Mouse (Mus musculus): ENCODE data around the gene Ctsa. TPM values are rescaled to one million over a fixed set of nuclear protein-coding genes. Genes with fewer than 3 reads are reported as not detected.
"Not testable (repeated sequence)": the region's sequence is repeated elsewhere in the genome, so short reads cannot be mapped to it uniquely, and the experiment has no call there.

Gene Ctsa
- polyA plus RNA-seq, 1 experiment from 2014 or later, result 124 TPM

GRCm38 (mm10) chr2:164827146-164827850 lies 5.4 kb upstream of the Ctsa start:
- no peaks in the 10 kb centered on the region for H3K9me3 ChIP-seq
- H3K4me1 ChIP-seq, result peaks cover 7% of the 10 kb centered on the region; the same call in 1 of the 2 replicates
- ATAC-seq (ENCODE audit: insufficient number of reproducible peaks, insufficient read depth, low FRiP score, low TSS enrichment), result no peak
- no peak overlapping the region for H3K4me2 ChIP-seq (replicated peaks)
- peaks cover 44% of the 10 kb centered on the region for H3K36me3 ChIP-seq
- H3K27me3 ChIP-seq, result no peaks in the 10 kb centered on the region
- WGBS, result 90% methylated on average over 16 of the region's 16 CpGs
- no peak overlapping the region for H3K9ac ChIP-seq
- no peak overlapping the region for H3K4me3 ChIP-seq
- no peak overlapping the region for H3K27ac ChIP-seq

- H3K36me3 ChIP-seq, result peaks cover 44% of the 10 kb centered on the region
- no peak within 1 kb of the TSS for H3K4me3 ChIP-seq
- no peak within 1 kb of the TSS for H3K27ac ChIP-seq
- 86% methylated on average over 6 of the region's 6 CpGs for WGBS
- no peak for ATAC-seq (ENCODE audit: insufficient number of reproducible peaks, insufficient read depth, low FRiP score, low TSS enrichment)
- H3K4me2 ChIP-seq (replicated peaks), result no peak within 1 kb of the TSS
- no peaks in the 10 kb centered on the region for H3K9me3 ChIP-seq
- H3K9ac ChIP-seq, result no peak within 1 kb of the TSS
- H3K27me3 ChIP-seq, result no peaks in the 10 kb centered on the region
- peaks cover 5% of the 10 kb centered on the region; the same call in 1 of the 2 replicates for H3K4me1 ChIP-seq
Measured at GRCm38 (mm10) chr2:164828437-164828836, 4.2 kb upstream of the Ctsa start, which contains the start of gene Spata25. Gene Spata25 (minus strand): TSS chr2:164828537.

- 92% methylated on average over 1 of the region's 1 CpGs for WGBS
- Histone ChIP-seq H3K4me2 (replicated peaks) (no peak overlapping the region), H3K27me3 (no peaks in the 10 kb centered on the region)
Measured at GRCm38 (mm10) chr2:164829090-164829489, 3.6 kb upstream of the Ctsa start.

GRCm38 (mm10) chr2:164831029-164831428 lies 1.6 kb upstream of the Ctsa start:
- Histone ChIP-seq H3K36me3 (peaks cover 29% of the 10 kb centered on the region), H3K4me1 (peaks cover 10% of the 10 kb centered on the region; the same call in 1 of the 2 replicates), H3K4me3 (no peak overlapping the region), H3K9me3 (no peaks in the 10 kb centered on the region), H3K27me3 (no peaks in the 10 kb centered on the region), H3K4me2 (replicated peaks) (no peak overlapping the region), H3K27ac (no peak overlapping the region), H3K9ac (no peak overlapping the region)
- ATAC-seq (ENCODE audit: insufficient number of reproducible peaks, insufficient read depth, low FRiP score, low TSS enrichment), result no peak
- 85% methylated on average over 10 of the region's 10 CpGs for WGBS

More at GRCm38 (mm10) chr2:164829090-164829489, 3.6 kb upstream of the Ctsa start:
- Histone ChIP-seq H3K9ac (no peak overlapping the region), H3K27ac (no peak overlapping the region), H3K4me3 (no peak overlapping the region), H3K9me3 (no peaks in the 10 kb centered on the region), H3K36me3 (peaks cover 44% of the 10 kb centered on the region), H3K4me1 (peaks cover 1% of the 10 kb centered on the region; the same call in 1 of the 2 replicates)
- no peak for ATAC-seq (ENCODE audit: insufficient number of reproducible peaks, insufficient read depth, low FRiP score, low TSS enrichment)

GRCm38 (mm10) chr2:164832032-164832747 lies 483 bp upstream of the Ctsa start:
- ATAC-seq (ENCODE audit: insufficient number of reproducible peaks, insufficient read depth, low FRiP score, low TSS enrichment), result no peak
- H3K9ac ChIP-seq, result peak overlapping the region; percentile 72
- H3K27me3 ChIP-seq, result no peaks in the 10 kb centered on the region
- H3K27ac ChIP-seq, result peak overlapping the region; percentile 72
- peaks cover 10% of the 10 kb centered on the region; the same call in 1 of the 2 replicates for H3K4me1 ChIP-seq
- WGBS, result 63% methylated on average over 16 of the region's 16 CpGs
- H3K36me3 ChIP-seq, result peaks cover 28% of the 10 kb centered on the region
- no peaks in the 10 kb centered on the region for H3K9me3 ChIP-seq
- H3K4me2 ChIP-seq (replicated peaks), result peak overlapping the region; percentile 94
- H3K4me3 ChIP-seq, result peak overlapping the region; percentile 59

GRCm38 (mm10) chr2:164833314-164833959 lies 764 bp downstream of the Ctsa start, which contains the start of gene Neurl2:
Gene Neurl2 (minus strand): TSS chr2:164833456.
- Histone ChIP-seq H3K4me3 (peak within 1 kb of the TSS; percentile 59), H3K9ac (peak within 1 kb of the TSS; percentile 72), H3K9me3 (no peaks in the 10 kb centered on the region), H3K27me3 (no peaks in the 10 kb centered on the region), H3K36me3 (peaks cover 28% of the 10 kb centered on the region), H3K27ac (peak within 1 kb of the TSS; percentile 72), H3K4me2 (replicated peaks) (peak within 1 kb of the TSS; percentile 94), H3K4me1 (peaks cover 10% of the 10 kb centered on the region; the same call in 1 of the 2 replicates)
- under 1% methylated on average over 31 of the region's 31 CpGs for WGBS
- ATAC-seq (ENCODE audit: insufficient number of reproducible peaks, insufficient read depth, low FRiP score, low TSS enrichment), result peak; percentile 61; the same call in 1 of the 2 replicates

- peaks cover 33% of the 10 kb centered on the region for H3K36me3 ChIP-seq
- no peaks in the 10 kb centered on the region for H3K27me3 ChIP-seq
- no peak for ATAC-seq (ENCODE audit: insufficient number of reproducible peaks, insufficient read depth, low FRiP score, low TSS enrichment)
- H3K4me2 ChIP-seq (replicated peaks), result peak overlapping the region; percentile 94
- no peak overlapping the region for H3K27ac ChIP-seq
- H3K4me1 ChIP-seq, result peaks cover 10% of the 10 kb centered on the region; the same call in 1 of the 2 replicates
- 42% methylated on average over 8 of the region's 8 CpGs for WGBS
- H3K4me3 ChIP-seq, result peak overlapping the region; percentile 59
- peak overlapping the region; percentile 72; the same call in 1 of the 2 replicates for H3K9ac ChIP-seq
- H3K9me3 ChIP-seq, result no peaks in the 10 kb centered on the region
Measured at GRCm38 (mm10) chr2:164834531-164834930, 1.9 kb downstream of the Ctsa start.

GRCm38 (mm10) chr2:164835164-164835563 lies 2.5 kb downstream of the Ctsa start:
- H3K27ac ChIP-seq, result no peak overlapping the region
- no peaks in the 10 kb centered on the region for H3K27me3 ChIP-seq
- H3K4me1 ChIP-seq, result peaks cover 10% of the 10 kb centered on the region; the same call in 1 of the 2 replicates
- no peak overlapping the region for H3K9ac ChIP-seq
- 92% methylated on average over 4 of the region's 4 CpGs for WGBS
- H3K4me2 ChIP-seq (replicated peaks), result no peak overlapping the region
- no peaks in the 10 kb centered on the region for H3K9me3 ChIP-seq
- ATAC-seq (ENCODE audit: insufficient number of reproducible peaks, insufficient read depth, low FRiP score, low TSS enrichment), result no peak
- H3K4me3 ChIP-seq, result no peak overlapping the region
- peaks cover 39% of the 10 kb centered on the region for H3K36me3 ChIP-seq

- no peak overlapping the region for H3K27ac ChIP-seq
- no peak overlapping the region for H3K4me2 ChIP-seq (replicated peaks)
- H3K4me3 ChIP-seq, result no peak overlapping the region
- H3K36me3 ChIP-seq, result peaks cover 13% of the 10 kb centered on the region; the same call in 1 of the 2 replicates
- H3K9ac ChIP-seq, result no peak overlapping the region
- H3K4me1 ChIP-seq, result no peaks in the 10 kb centered on the region
- WGBS, result 56% methylated on average over 3 of the region's 3 CpGs
- no peaks in the 10 kb centered on the region for H3K27me3 ChIP-seq
- no peak for ATAC-seq (ENCODE audit: insufficient number of reproducible peaks, insufficient read depth, low FRiP score, low TSS enrichment)
- no peaks in the 10 kb centered on the region for H3K9me3 ChIP-seq
Measured at GRCm38 (mm10) chr2:164845782-164846181, 13.1 kb downstream of the Ctsa start.

- H3K9me3 ChIP-seq, result no peaks in the 10 kb centered on the region
- peaks cover 17% of the 10 kb centered on the region; the same call in 1 of the 2 replicates for H3K36me3 ChIP-seq
- no peak for ATAC-seq (ENCODE audit: insufficient number of reproducible peaks, insufficient read depth, low FRiP score, low TSS enrichment)
- H3K27ac ChIP-seq, result no peak overlapping the region
- no peak overlapping the region for H3K4me2 ChIP-seq (replicated peaks)
- H3K9ac ChIP-seq, result no peak overlapping the region
- no peaks in the 10 kb centered on the region for H3K4me1 ChIP-seq
- 89% methylated on average over 8 of the region's 8 CpGs for WGBS
- H3K27me3 ChIP-seq, result peaks cover 10% of the 10 kb centered on the region
- H3K4me3 ChIP-seq, result no peak overlapping the region
Measured at GRCm38 (mm10) chr2:164850061-164850460, 17.4 kb downstream of the Ctsa start.

GRCm38 (mm10) chr2:164855572-164855971 lies 22.9 kb downstream of the Ctsa start:
- Histone ChIP-seq H3K4me2 (replicated peaks) (peak overlapping the region; percentile 90; the same call in 1 of the 2 replicates), H3K4me1 (peaks cover 24% of the 10 kb centered on the region), H3K36me3 (0 out of 2 replicates have a peak, but pooled peaks cover 11% of the 10 kb centered on the region), H3K27me3 (peaks cover 44% of the 10 kb centered on the region)
- H3K9me3 ChIP-seq; ATAC-seq (ENCODE audit: insufficient number of reproducible peaks, insufficient read depth, low FRiP score, low TSS enrichment); H3K27ac ChIP-seq; H3K4me3 ChIP-seq; H3K9ac ChIP-seq: not testable (repeated sequence)
- WGBS, result 74% methylated on average over 5 of the region's 5 CpGs
